Mouse (Mus musculus): ENCODE results near the gene Spaca4. TPM values are rescaled to one million over a fixed set of nuclear protein-coding genes. Genes with fewer than 3 reads are reported as not detected.

Gene Spaca4
- polyA plus RNA-seq, 2 experiments = not detected

GRCm38 (mm10) chr7:45733477-45733876 lies 7.9 kb upstream of the Spaca4 start:
- 66% methylated on average over 4 of the region's 5 CpGs for WGBS

GRCm38 (mm10) chr7:45730727-45731431 lies 5.3 kb upstream of the Spaca4 start:
- DNase-seq (ENCODE audit: low spot score) = peak; percentile 49
- no peaks in the 10 kb centered on the region for H3K9me3 ChIP-seq (ENCODE audit: control insufficient read depth, low read length)
- peaks cover 27% of the 10 kb centered on the region for H3K36me3 ChIP-seq (ENCODE audit: control insufficient read depth, insufficient read depth, low read length)
- H3K9ac ChIP-seq (ENCODE audit: low read depth, low read length, severe bottlenecking) = peak overlapping the region; percentile 16; the same call in 1 of the 2 replicates
- H3K4me3 ChIP-seq (replicated peaks; ENCODE audit: low read length) = no peak overlapping the region
- H3K4me1 ChIP-seq (ENCODE audit: control insufficient read depth, insufficient read depth, low read length) = peaks cover 8% of the 10 kb centered on the region; the same call in 1 of the 2 replicates
- ATAC-seq (ENCODE audit: low FRiP score, low read depth) = peak; percentile 27
- no peak for TF ChIP-seq POLR2A (IDR thresholded peaks at IDR 0.05; ENCODE audit: borderline replicate concordance, extremely low read depth, insufficient read depth, insufficient read length)
- H3K27me3 ChIP-seq (ENCODE audit: control insufficient read depth, insufficient read depth, low read length) = no peaks in the 10 kb centered on the region
- 13% methylated on average over 16 of the region's 16 CpGs for WGBS
- no peak overlapping the region for H3K4me2 ChIP-seq (replicated peaks; ENCODE audit: low read depth, low read length, severe bottlenecking)
- no peak overlapping the region for H3K27ac ChIP-seq (replicated peaks; ENCODE audit: low read depth, low read length)

More at GRCm38 (mm10) chr7:45733477-45733876, 7.9 kb upstream of the Spaca4 start:
- peaks cover 8% of the 10 kb centered on the region; the same call in 1 of the 2 replicates for H3K4me1 ChIP-seq (ENCODE audit: control insufficient read depth, insufficient read depth, low read length)
- no peak overlapping the region for H3K4me3 ChIP-seq (replicated peaks; ENCODE audit: low read length)
- H3K27me3 ChIP-seq (ENCODE audit: control insufficient read depth, insufficient read depth, low read length) = no peaks in the 10 kb centered on the region
- H3K4me2 ChIP-seq (replicated peaks; ENCODE audit: low read depth, low read length, severe bottlenecking) = no peak overlapping the region
- no peak for DNase-seq (ENCODE audit: low spot score)
- H3K36me3 ChIP-seq (ENCODE audit: control insufficient read depth, insufficient read depth, low read length) = peaks cover 8% of the 10 kb centered on the region; the same call in 1 of the 2 replicates
- H3K9ac ChIP-seq (ENCODE audit: low read depth, low read length, severe bottlenecking) = no peak overlapping the region
- H3K9me3 ChIP-seq (ENCODE audit: control insufficient read depth, low read length) = no peaks in the 10 kb centered on the region
- no peak for ATAC-seq (ENCODE audit: low FRiP score, low read depth)
- H3K27ac ChIP-seq (replicated peaks; ENCODE audit: low read depth, low read length) = no peak overlapping the region
- no peak for TF ChIP-seq POLR2A (IDR thresholded peaks at IDR 0.05; ENCODE audit: borderline replicate concordance, extremely low read depth, insufficient read depth, insufficient read length)

- no peaks in the 10 kb centered on the region for H3K9me3 ChIP-seq (ENCODE audit: control insufficient read depth, low read length)
- peaks cover 8% of the 10 kb centered on the region; the same call in 1 of the 2 replicates for H3K4me1 ChIP-seq (ENCODE audit: control insufficient read depth, insufficient read depth, low read length)
- no peak for TF ChIP-seq POLR2A (IDR thresholded peaks at IDR 0.05; ENCODE audit: borderline replicate concordance, extremely low read depth, insufficient read depth, insufficient read length)
- H3K9ac ChIP-seq (ENCODE audit: low read depth, low read length, severe bottlenecking) = no peak overlapping the region
- no peaks in the 10 kb centered on the region for H3K27me3 ChIP-seq (ENCODE audit: control insufficient read depth, insufficient read depth, low read length)
- no peak overlapping the region for H3K27ac ChIP-seq (replicated peaks; ENCODE audit: low read depth, low read length)
- H3K36me3 ChIP-seq (ENCODE audit: control insufficient read depth, insufficient read depth, low read length) = peaks cover 59% of the 10 kb centered on the region
- no peak for DNase-seq (ENCODE audit: low spot score)
- H3K4me2 ChIP-seq (replicated peaks; ENCODE audit: low read depth, low read length, severe bottlenecking) = no peak overlapping the region
- no peak for ATAC-seq (ENCODE audit: low FRiP score, low read depth)
- WGBS = 77% methylated on average over 2 of the region's 3 CpGs
- no peak overlapping the region for H3K4me3 ChIP-seq (replicated peaks; ENCODE audit: low read length)
Measured at GRCm38 (mm10) chr7:45727625-45728024, 2.0 kb upstream of the Spaca4 start.

GRCm38 (mm10) chr7:45726419-45726818 lies 806 bp upstream of the Spaca4 start:
- Histone ChIP-seq H3K4me1 (ENCODE audit: control insufficient read depth, insufficient read depth, low read length) (peaks cover 8% of the 10 kb centered on the region; the same call in 1 of the 2 replicates), H3K9me3 (ENCODE audit: control insufficient read depth, low read length) (no peaks in the 10 kb centered on the region), H3K27ac (replicated peaks; ENCODE audit: low read depth, low read length) (no peak overlapping the region), H3K4me3 (replicated peaks; ENCODE audit: low read length) (no peak overlapping the region), H3K36me3 (ENCODE audit: control insufficient read depth, insufficient read depth, low read length) (peaks cover 71% of the 10 kb centered on the region), H3K4me2 (replicated peaks; ENCODE audit: low read depth, low read length, severe bottlenecking) (no peak overlapping the region), H3K9ac (ENCODE audit: low read depth, low read length, severe bottlenecking) (no peak overlapping the region), H3K27me3 (ENCODE audit: control insufficient read depth, insufficient read depth, low read length) (no peaks in the 10 kb centered on the region)
- DNase-seq (ENCODE audit: low spot score) = no peak
- no peak for TF ChIP-seq POLR2A (IDR thresholded peaks at IDR 0.05; ENCODE audit: borderline replicate concordance, extremely low read depth, insufficient read depth, insufficient read length)
- ATAC-seq (ENCODE audit: low FRiP score, low read depth) = no peak
- 97% methylated on average over 10 of the region's 10 CpGs for WGBS

GRCm38 (mm10) chr7:45725151-45725550 lies 462 bp downstream of the Spaca4 start:
- no peak for ATAC-seq (ENCODE audit: low FRiP score, low read depth)
- Histone ChIP-seq H3K36me3 (ENCODE audit: control insufficient read depth, insufficient read depth, low read length) (peaks cover 84% of the 10 kb centered on the region), H3K4me3 (replicated peaks; ENCODE audit: low read length) (no peak overlapping the region), H3K27ac (replicated peaks; ENCODE audit: low read depth, low read length) (no peak overlapping the region), H3K9me3 (ENCODE audit: control insufficient read depth, low read length) (no peaks in the 10 kb centered on the region), H3K27me3 (ENCODE audit: control insufficient read depth, insufficient read depth, low read length) (no peaks in the 10 kb centered on the region), H3K9ac (ENCODE audit: low read depth, low read length, severe bottlenecking) (no peak overlapping the region), H3K4me2 (replicated peaks; ENCODE audit: low read depth, low read length, severe bottlenecking) (no peak overlapping the region), H3K4me1 (ENCODE audit: control insufficient read depth, insufficient read depth, low read length) (no peaks in the 10 kb centered on the region)
- DNase-seq (ENCODE audit: low spot score) = no peak
- no peak for TF ChIP-seq POLR2A (IDR thresholded peaks at IDR 0.05; ENCODE audit: borderline replicate concordance, extremely low read depth, insufficient read depth, insufficient read length)
- WGBS = 90% methylated on average over 8 of the region's 9 CpGs
